Mouse (Mus musculus): Measurements from ENCODE around the gene Rarres1. TPM values are rescaled to one million over a fixed set of nuclear protein-coding genes. Genes with fewer than 3 reads are reported as not detected.

Gene Rarres1
- total and polyA plus RNA-seq, 2 experiments from 2014 or later = 4.2 to 5.9 TPM

DNA sequence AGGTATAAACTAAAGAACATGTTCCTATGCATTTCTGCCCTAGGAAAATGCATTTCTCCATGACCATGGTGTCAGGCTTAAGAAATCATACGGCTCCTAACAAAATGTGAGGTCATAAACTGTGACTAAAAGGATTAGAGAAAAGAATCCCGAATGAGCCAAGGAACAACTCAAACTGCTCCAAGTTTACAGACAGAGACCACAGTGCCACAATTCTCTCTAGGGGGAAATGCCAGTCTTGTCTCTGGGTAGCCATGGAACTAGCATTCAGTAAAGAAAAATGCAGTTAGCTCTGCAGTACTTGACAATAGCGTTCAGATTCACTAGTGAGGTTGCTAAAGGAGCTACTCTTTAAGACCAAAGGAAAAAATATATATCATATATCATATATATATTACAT, 55.4 kb downstream of the Rarres1 start:
- H3K27ac ChIP-seq (ENCODE audit: low read depth, low read length) = peak overlapping the region; percentile 52; the same call in 1 of the 2 replicates
- peaks cover 32% of the 10 kb centered on the region for H3K36me3 ChIP-seq (ENCODE audit: insufficient read depth, low read length)
- 28% methylated on average over 3 of the region's 3 CpGs for WGBS
- H3K4me3 ChIP-seq (ENCODE audit: low read depth, low read length) = no peak overlapping the region
- no peaks in the 10 kb centered on the region for H3K9me3 ChIP-seq (ENCODE audit: low read length)
- H3K27me3 ChIP-seq (ENCODE audit: insufficient read depth, low read length) = no peaks in the 10 kb centered on the region
- ATAC-seq (ENCODE audit: low FRiP score) = 0 out of 2 replicates have a peak, but pooled peaks have one; percentile 35
- DNase-seq (ENCODE audit: low spot score) = peak; percentile 81
- no peak for TF ChIP-seq CTCF (IDR thresholded peaks at IDR 0.05)
- H3K4me1 ChIP-seq (ENCODE audit: insufficient read depth, low read length) = no peaks in the 10 kb centered on the region
- H3K4me2 ChIP-seq (ENCODE audit: low read depth, low read length, poor library complexity, severe bottlenecking) = no peak overlapping the region
- no peak overlapping the region for H3K9ac ChIP-seq (replicated peaks; ENCODE audit: low read length, poor library complexity, severe bottlenecking)

DNA sequence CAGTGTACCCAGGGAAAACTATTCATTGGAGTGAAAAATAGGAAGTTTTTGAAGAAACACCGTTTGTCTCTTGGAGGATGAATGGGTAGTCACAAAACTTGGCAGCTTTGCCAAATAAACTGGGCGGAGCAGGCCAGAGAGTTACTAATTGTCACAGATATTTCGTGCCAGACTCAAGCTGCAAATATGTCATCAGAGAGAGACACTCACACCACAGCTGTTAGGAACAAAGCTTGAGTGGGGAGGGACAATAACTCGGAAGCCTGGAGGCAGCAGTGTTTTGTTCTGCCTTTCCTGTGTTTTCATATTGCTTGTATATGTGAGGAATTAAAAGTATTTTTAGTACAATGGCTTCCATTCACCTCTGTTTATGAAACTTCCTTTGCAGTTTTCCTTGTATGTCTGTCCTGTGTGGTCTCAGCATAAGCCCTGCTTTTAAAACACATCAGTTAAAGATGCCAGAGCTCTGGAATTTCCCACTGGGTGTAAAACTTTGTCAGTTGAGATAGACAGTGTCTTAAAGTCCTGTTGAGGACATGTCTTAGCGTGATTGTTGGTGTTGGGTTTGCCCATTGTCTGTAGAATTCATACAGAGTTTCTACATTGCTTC, 64.6 kb downstream of the Rarres1 start:
- H3K36me3 ChIP-seq (ENCODE audit: insufficient read depth, low read length) = peaks cover 39% of the 10 kb centered on the region
- no peak overlapping the region for H3K4me3 ChIP-seq (ENCODE audit: low read depth, low read length)
- H3K4me2 ChIP-seq (ENCODE audit: low read depth, low read length, poor library complexity, severe bottlenecking) = no peak overlapping the region
- no peaks in the 10 kb centered on the region for H3K9me3 ChIP-seq (ENCODE audit: low read length)
- ATAC-seq (ENCODE audit: low FRiP score) (no peak), DNase-seq (ENCODE audit: low spot score) (no peak)
- H3K27ac ChIP-seq (ENCODE audit: low read depth, low read length) = no peak overlapping the region
- 88% methylated on average over 5 of the region's 5 CpGs for WGBS
- no peak overlapping the region for H3K9ac ChIP-seq (replicated peaks; ENCODE audit: low read length, poor library complexity, severe bottlenecking)
- TF ChIP-seq CTCF (IDR thresholded peaks at IDR 0.05) = no peak
- no peaks in the 10 kb centered on the region for H3K4me1 ChIP-seq (ENCODE audit: insufficient read depth, low read length)
- no peaks in the 10 kb centered on the region for H3K27me3 ChIP-seq (ENCODE audit: insufficient read depth, low read length)

DNA sequence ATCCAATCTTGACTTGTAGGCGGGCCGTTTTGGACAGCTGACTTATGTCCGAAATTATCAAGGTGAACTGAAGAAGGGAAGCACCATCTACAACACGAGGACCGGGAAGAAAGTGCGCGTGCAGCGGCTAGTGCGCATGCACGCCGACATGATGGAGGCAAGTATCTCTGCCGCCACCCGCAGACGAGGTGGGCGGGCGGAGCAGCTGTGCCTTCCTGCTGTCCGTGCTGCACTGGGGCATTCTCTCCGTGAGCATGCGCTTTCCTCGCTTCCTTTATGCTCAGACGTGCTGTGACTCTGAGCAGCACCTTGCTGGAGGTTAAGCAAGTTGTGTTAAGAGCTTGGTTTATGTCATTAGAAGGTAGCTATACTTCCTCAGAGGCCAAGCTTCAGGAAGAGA, 65.7 kb downstream of the Rarres1 start:
- ATAC-seq (ENCODE audit: low FRiP score) = no peak
- no peak overlapping the region for H3K4me3 ChIP-seq (ENCODE audit: low read depth, low read length)
- H3K9ac ChIP-seq (replicated peaks; ENCODE audit: low read length, poor library complexity, severe bottlenecking) = no peak overlapping the region
- H3K27ac ChIP-seq (ENCODE audit: low read depth, low read length) = no peak overlapping the region
- H3K4me1 ChIP-seq (ENCODE audit: insufficient read depth, low read length) = no peaks in the 10 kb centered on the region
- TF ChIP-seq CTCF (IDR thresholded peaks at IDR 0.05) = no peak
- no peak for DNase-seq (ENCODE audit: low spot score)
- no peak overlapping the region for H3K4me2 ChIP-seq (ENCODE audit: low read depth, low read length, poor library complexity, severe bottlenecking)
- peaks cover 36% of the 10 kb centered on the region for H3K36me3 ChIP-seq (ENCODE audit: insufficient read depth, low read length)
- H3K27me3 ChIP-seq (ENCODE audit: insufficient read depth, low read length) = no peaks in the 10 kb centered on the region
- WGBS = 94% methylated on average over 21 of the region's 21 CpGs
- H3K9me3 ChIP-seq (ENCODE audit: low read length) = no peaks in the 10 kb centered on the region

DNA sequence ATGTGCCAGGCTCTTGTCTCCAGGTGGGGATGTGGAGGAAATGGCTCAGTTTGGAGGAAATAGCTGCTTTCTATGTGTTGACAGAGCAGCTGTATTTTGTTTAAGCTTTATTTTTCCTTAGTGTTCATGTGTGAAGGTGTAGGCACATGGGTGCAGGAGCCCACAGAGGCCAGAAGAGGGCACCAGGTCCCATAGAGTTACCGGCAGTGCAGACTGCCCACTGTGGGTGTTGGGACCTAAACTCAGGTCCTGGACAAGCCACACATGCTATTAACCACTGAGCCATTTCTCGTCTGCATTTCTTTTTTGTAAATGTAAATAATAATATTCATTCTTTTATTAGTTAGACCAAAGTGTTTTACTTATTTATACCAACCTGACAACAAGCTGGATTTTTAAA, 68.2 kb downstream of the Rarres1 start:
- ATAC-seq (ENCODE audit: low FRiP score) (no peak), DNase-seq (ENCODE audit: low spot score) (no peak)
- Histone ChIP-seq H3K4me2 (ENCODE audit: low read depth, low read length, poor library complexity, severe bottlenecking) (no peak overlapping the region), H3K9ac (replicated peaks; ENCODE audit: low read length, poor library complexity, severe bottlenecking) (no peak overlapping the region), H3K27me3 (ENCODE audit: insufficient read depth, low read length) (no peaks in the 10 kb centered on the region), H3K4me1 (ENCODE audit: insufficient read depth, low read length) (no peaks in the 10 kb centered on the region), H3K9me3 (ENCODE audit: low read length) (no peaks in the 10 kb centered on the region), H3K27ac (ENCODE audit: low read depth, low read length) (no peak overlapping the region), H3K4me3 (ENCODE audit: low read depth, low read length) (no peak overlapping the region), H3K36me3 (ENCODE audit: insufficient read depth, low read length) (peaks cover 42% of the 10 kb centered on the region)
- peak; percentile 45 for TF ChIP-seq CTCF (IDR thresholded peaks at IDR 0.05)
- 97% methylated on average over 2 of the region's 2 CpGs for WGBS

DNA sequence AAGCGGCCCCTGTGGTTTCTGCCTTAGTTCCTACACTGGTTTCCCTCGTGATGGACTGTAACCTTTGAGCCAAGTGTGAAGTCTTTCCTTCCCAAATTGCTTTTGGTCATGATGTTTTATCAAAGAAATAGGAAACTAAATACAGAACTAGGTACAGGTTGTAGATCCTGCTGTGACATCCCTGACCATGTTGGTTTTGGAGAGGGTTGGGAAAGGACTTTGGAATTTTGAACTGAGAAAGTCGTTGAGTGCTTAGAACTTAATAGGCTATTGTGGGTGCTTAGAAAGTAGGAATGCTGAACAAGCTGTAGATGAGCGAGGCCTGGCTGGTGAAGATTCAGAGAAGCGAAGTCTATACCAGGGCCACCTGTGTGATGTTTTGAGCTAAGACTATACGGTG, 81.3 kb downstream of the Rarres1 start:
- 96% methylated on average over 6 of the region's 6 CpGs for WGBS
- Histone ChIP-seq H3K4me2 (ENCODE audit: low read depth, low read length, poor library complexity, severe bottlenecking) (no peak overlapping the region), H3K9me3 (ENCODE audit: low read length) (no peaks in the 10 kb centered on the region), H3K27me3 (ENCODE audit: insufficient read depth, low read length) (no peaks in the 10 kb centered on the region), H3K4me3 (ENCODE audit: low read depth, low read length) (no peak overlapping the region), H3K27ac (ENCODE audit: low read depth, low read length) (no peak overlapping the region), H3K36me3 (ENCODE audit: insufficient read depth, low read length) (peaks cover 45% of the 10 kb centered on the region), H3K4me1 (ENCODE audit: insufficient read depth, low read length) (no peaks in the 10 kb centered on the region), H3K9ac (replicated peaks; ENCODE audit: low read length, poor library complexity, severe bottlenecking) (no peak overlapping the region)
- no peak for ATAC-seq (ENCODE audit: low FRiP score)
- no peak for TF ChIP-seq CTCF (IDR thresholded peaks at IDR 0.05)
- no peak for DNase-seq (ENCODE audit: low spot score)

DNA sequence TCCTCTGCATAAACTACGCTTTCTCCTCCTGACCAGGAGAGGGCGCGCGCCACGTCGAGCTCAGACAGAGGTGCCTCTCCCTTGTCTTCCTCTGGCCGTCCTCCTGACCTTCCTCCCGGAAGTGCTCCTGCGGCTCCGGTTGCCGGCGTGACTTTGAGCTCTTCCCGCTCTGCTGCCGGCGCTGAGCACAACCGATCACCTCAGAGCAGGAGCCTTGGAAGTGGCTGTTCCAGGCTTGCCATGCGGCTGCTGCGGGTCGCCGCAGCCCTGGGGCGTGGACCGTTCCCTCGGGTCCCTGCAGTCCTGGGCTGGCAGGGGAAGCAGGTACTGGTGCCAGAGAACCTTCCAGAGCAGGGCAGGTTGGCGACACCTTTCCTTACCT, 85.3 kb downstream of the Rarres1 start, which contains the start of gene Gfm1:
TSS of gene Gfm1 (plus strand) at position 98 of the 382 bp plus-strand sequence.
- peak within 1 kb of the TSS; percentile 99 for H3K4me3 ChIP-seq (ENCODE audit: low read depth, low read length)
- WGBS = 0% methylated on average over 24 of the region's 24 CpGs
- TF ChIP-seq CTCF (IDR thresholded peaks at IDR 0.05) = peak; percentile 94
- H3K4me1 ChIP-seq (ENCODE audit: insufficient read depth, low read length) = no peaks in the 10 kb centered on the region
- DNase-seq (ENCODE audit: low spot score) = peak; percentile 93
- no peaks in the 10 kb centered on the region for H3K27me3 ChIP-seq (ENCODE audit: insufficient read depth, low read length)
- ATAC-seq (ENCODE audit: low FRiP score) = peak; percentile 96
- H3K27ac ChIP-seq (ENCODE audit: low read depth, low read length) = peak within 1 kb of the TSS; percentile 65
- H3K4me2 ChIP-seq (ENCODE audit: low read depth, low read length, poor library complexity, severe bottlenecking) = peak within 1 kb of the TSS; percentile 92
- no peaks in the 10 kb centered on the region for H3K9me3 ChIP-seq (ENCODE audit: low read length)
- peaks cover 22% of the 10 kb centered on the region for H3K36me3 ChIP-seq (ENCODE audit: insufficient read depth, low read length)
- H3K9ac ChIP-seq (replicated peaks; ENCODE audit: low read length, poor library complexity, severe bottlenecking) = peak within 1 kb of the TSS; percentile 93
